Mouse (Mus musculus): ENCODE data around the gene Sult1a1. TPM values are rescaled to one million over a fixed set of nuclear protein-coding genes. Genes with fewer than 3 reads are reported as not detected.
"Not testable (repeated sequence)": the region's sequence is repeated elsewhere in the genome, so short reads cannot be mapped to it uniquely, and the experiment has no call there.

The Sult1a1 gene
- total RNA-seq, 2 experiments from 2014 or later, result 11.7 to 19.3 TPM

DNA sequence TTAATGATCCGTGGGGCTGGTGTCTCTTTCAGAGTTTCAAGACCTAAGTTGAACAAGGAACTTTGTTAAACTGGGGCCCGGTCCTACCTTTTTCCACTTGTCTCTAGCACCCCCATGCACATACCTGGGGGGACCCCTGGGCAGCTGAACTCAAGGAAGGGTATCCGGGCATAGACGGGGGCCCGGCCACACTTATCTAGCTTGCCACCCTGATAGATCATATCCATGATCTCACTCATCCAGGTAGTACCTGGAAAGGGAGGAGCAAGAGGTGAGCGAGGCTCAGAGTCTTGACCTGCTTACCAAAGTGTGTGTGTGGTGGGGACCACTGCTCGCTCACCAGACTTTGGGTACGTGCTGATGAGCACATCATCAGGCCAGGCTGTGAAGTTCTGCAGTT, 1.1 kb downstream of the Sult1a1 start:
- intact Hi-C loops (cut with DNase I), result no loop called here
- DNase-seq (ENCODE audit: low spot score in 2 of 2), result no peak

GRCm38 (mm10) chr7:126672111-126672510, 4.1 kb downstream of the Sult1a1 start:
- intact Hi-C loops (cut with DNase I), result no loop called here

GRCm38 (mm10) chr7:126670152-126670551, 6.1 kb downstream of the Sult1a1 start:
- intact Hi-C loops (cut with DNase I), result no loop called here
- no peak for DNase-seq (ENCODE audit: low spot score in 2 of 2)

More at GRCm38 (mm10) chr7:126672111-126672510, 4.1 kb downstream of the Sult1a1 start:
- DNase-seq (ENCODE audit: low spot score in 2 of 2), result no peak

GRCm38 (mm10) chr7:126668452-126668851, 7.8 kb downstream of the Sult1a1 start:
- intact Hi-C loops (cut with DNase I), result no loop called here
- DNase-seq (ENCODE audit: low spot score in 2 of 2), result no peak

- DNase-seq (ENCODE audit: low spot score in 2 of 2), result no peak
- intact Hi-C loops (cut with DNase I), result no loop called here
Measured at GRCm38 (mm10) chr7:126667495-126668090, 8.6 kb downstream of the Sult1a1 start.

- no peak for DNase-seq (ENCODE audit: low spot score in 2 of 2)
- intact Hi-C loops (cut with DNase I), result no loop called here
Measured at GRCm38 (mm10) chr7:126665269-126665668, 11.0 kb downstream of the Sult1a1 start.

DNA sequence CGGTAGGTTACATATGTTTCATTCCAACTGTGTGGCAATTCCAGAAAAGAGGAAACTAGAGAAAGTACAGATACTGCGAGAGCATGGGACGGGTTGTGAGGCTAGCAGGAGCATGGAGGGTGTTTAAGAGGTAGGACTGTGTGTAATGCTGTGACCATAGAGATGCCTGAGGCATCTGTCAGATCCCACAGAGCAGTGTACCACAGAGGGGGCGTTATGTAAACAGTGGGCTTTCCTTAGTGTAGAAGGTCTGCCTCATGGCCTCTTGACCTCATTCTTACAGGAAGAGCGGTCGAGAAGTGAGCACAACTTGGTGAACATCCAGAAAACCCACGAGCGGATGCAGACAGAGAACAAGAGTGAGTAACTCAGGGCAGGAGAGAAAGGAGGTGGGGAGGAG, 12.6 kb downstream of the Sult1a1 start:
- intact Hi-C loops (cut with DNase I), result no loop called here
- DNase-seq (ENCODE audit: low spot score in 2 of 2), result no peak

DNA sequence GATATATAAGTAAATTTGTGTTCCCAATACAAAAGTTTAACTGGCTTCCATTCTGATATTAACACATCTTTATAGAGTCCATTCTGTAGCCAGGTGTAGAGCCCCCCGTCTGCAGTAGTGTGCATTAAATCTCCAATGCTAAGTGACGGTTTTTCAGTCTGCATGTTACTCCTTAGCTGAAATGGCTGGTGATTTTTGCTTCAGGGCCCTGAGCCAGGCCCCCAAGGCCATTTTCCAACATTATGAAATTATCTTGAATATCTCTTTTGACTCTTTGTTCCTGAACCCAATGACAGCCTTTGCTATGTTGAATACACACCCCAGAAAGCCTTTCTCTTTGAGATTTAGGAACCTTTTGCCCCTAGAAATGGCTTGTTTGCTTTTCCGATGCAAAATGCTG, 16.5 kb downstream of the Sult1a1 start:
- DNase-seq (ENCODE audit: low spot score in 2 of 2), result no peak
- intact Hi-C loops (cut with DNase I), result no loop called here

- intact Hi-C loops (cut with DNase I), result no loop called here
- no peak for DNase-seq (ENCODE audit: low spot score in 2 of 2)
Measured at GRCm38 (mm10) chr7:126657522-126657921, 18.7 kb downstream of the Sult1a1 start.

GRCm38 (mm10) chr7:126655695-126656094, 20.5 kb downstream of the Sult1a1 start:
- DNase-seq (ENCODE audit: low spot score in 2 of 2), result no peak
- intact Hi-C loops (cut with DNase I), result no loop called here

DNA sequence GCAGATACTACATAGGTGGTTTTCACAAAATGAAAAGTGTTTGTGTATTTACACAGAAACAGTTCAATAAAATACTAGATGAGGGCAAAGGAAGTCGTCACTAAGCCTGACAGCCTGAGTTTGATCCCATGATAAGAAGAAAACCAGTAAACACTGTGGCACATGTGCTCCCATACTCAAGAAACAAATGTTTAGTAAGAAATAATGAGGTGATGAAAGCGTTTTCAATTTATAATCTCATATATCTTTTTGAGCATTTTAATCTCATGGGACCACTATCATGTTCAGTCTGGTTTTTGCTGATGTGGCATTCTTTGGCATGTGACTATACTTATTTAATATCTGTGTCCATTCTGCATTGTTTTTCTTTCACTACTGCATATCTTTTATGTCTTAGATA, 22.2 kb downstream of the Sult1a1 start:
- DNase-seq (ENCODE audit: low spot score in 2 of 2), result no peak
- intact Hi-C loops (cut with DNase I), result no loop called here

DNA sequence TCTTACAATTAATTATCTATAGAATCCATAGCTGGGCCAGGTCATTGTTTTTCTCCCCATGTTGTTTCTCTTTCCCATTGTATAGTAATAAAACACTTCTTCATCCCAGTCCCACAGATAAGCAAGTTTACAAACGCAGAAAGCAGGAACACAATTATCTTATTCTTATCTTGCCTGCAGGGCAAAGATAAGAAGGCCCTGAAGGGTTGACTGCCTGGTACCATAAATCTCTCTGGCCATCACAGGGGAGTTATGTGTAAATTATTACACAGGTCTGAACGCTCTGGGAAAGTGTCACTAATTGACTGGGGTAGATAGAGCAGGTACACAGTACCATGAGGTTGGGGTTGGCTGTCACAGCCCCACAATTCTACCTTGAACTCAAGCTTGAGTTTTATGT, 25.4 kb downstream of the Sult1a1 start:
- no peak for DNase-seq (ENCODE audit: low spot score in 2 of 2)
- intact Hi-C loops (cut with DNase I), result no loop called here

DNA sequence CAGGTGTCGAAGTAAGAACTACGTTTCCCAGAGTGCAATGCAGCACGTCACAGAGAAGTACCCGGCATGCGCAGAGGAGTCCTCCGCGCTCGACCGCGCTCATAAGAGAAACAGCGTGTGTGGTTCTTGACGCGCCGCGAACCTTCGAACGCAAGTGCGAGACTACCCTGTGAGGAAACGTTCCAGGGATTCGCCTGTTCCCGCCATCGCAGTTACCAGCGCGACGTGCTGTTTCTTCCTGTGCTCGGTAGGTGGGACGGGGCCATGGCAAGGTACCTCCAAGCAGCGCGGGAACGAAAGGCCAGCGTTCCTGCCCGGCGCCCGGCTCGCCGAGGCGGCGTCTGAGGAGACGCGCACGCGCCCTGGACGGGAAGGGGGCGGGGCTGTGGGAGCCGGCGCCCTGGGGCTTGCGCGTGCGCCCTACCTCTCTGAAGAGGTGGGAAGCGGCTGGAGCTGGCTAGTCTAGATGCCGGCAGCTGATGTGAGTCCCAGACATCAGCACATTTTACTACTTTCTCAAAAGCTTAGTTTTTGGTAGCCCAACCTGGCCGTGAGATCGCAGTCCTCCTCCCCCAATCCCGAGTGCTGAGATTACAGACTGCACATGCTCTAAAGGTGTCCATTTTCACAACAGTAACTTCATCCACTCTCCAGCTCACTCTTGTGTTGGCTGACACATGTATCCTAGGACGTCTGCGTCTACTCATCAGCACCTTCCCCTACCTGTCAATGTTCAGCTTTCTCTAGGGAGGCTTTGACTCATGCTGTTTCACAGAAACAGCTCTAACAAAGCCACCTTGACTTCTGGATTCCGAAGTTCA, 26.8 kb downstream of the Sult1a1 start, which contains the start of gene Sgf29:
Gene Sgf29, plus strand, starts transcription at position 79 of the 821 bp plus-strand sequence.
- peak; percentile 95 for DNase-seq (ENCODE audit: low spot score in 2 of 2)
- intact Hi-C loops (cut with DNase I), result loop anchor here (5.0 kb wide), 1 partner anchor 108 kb away; the partner anchor contains the start of gene Mapk3

GRCm38 (mm10) chr7:126648486-126648885, 27.7 kb downstream of the Sult1a1 start:
- no peak for DNase-seq (ENCODE audit: low spot score in 2 of 2)
- intact Hi-C loops (cut with DNase I), result loop anchor here (5.0 kb wide), 1 partner anchor 109 kb away; the partner anchor contains the start of gene Mapk3

DNA sequence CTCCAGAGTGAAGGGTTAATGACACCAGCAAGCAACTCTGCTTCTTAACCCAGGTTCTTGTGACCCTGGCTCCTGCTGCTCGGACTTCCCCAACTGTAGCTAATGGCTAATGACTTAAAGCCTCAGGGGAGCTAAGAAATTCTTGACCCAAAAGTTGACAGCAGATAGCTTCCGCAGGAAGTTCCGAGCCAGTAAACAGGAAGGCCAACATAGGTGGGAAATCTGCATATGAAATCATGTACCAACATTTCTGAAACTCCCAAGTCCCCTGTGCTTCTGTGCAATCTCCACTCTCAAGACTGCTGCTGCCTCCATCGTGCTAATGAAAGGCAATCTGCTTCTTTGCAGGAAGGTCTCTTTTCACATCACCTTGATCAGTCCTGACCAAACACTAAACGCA, 30.5 kb downstream of the Sult1a1 start:
- intact Hi-C loops (cut with DNase I), result loop anchor here (2.0 to 5.0 kb wide), 2 partner anchors 47 to 112 kb away; partner anchors contain the start of gene Mapk3
- no peak for DNase-seq (ENCODE audit: low spot score in 2 of 2)

DNA sequence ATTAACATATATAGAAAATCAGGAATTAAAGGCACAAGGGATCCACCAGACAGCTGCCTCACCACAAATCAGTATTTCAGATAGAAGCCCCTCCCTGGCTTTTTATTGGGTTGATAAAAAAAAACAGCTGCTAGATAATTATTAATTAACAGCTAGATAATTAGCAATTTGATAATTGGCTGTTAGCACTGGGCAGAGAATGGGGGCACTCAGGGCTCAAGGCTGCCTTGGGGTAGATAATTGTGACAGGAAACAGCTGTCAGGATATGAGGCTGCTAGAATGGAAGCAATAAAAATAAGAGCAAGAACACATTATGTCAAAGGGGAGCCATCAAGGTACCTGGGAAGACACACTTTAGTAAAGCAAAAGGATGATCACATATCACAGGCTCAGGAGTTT, 31.3 kb downstream of the Sult1a1 start:
- no peak for DNase-seq (ENCODE audit: low spot score in 2 of 2)
- intact Hi-C loops (cut with DNase I), result loop anchor here (2.0 to 5.0 kb wide), 2 partner anchors 48 to 112 kb away; partner anchors contain the start of gene Mapk3

DNA sequence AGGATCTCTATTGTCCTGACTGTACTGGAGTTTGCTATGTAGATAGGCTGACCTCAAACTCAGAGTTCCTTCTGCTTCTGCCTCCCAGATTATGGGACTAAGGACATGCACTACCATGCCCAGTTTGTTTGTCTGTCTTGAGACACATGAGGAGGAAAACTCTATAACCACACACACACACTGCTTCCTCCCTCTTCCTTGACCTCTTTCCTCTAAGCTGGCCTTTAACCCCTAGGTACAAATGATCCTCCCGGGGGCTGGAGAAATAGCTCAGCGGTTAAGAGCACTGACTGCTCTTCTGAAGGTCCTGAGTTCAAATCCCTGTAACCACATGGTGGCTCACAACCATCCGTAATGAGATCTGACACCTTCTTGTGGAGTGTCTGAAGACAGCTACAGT, 31.9 kb downstream of the Sult1a1 start:
- no peak for DNase-seq (ENCODE audit: low spot score in 2 of 2)
- intact Hi-C loops (cut with DNase I), result loop anchor here (2.0 kb wide), 1 partner anchor 48 kb away; no protein-coding TSS in a partner anchor

DNA sequence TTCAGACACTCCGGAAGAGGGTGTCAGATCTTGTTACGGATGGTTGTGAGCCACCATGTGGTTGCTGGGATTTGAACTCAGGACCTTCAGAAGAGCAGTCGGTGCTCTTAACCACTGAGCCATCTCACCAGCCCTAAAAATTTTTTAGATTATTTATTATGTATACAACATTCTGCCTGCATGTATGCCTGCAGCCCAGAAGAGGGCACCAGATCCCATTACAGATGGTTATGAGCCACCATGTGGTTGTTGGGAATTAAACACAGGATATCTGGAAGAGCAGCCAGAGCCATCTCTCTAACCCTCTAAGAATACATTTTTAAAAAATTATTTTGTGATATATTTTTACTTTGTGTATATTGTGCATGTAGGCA, 33.0 kb downstream of the Sult1a1 start:
- peak; percentile 20 to 41 for DNase-seq (ENCODE audit: low spot score in 2 of 2)
- intact Hi-C loops (cut with DNase I), result not testable (repeated sequence)

- DNase-seq (ENCODE audit: low spot score in 2 of 2), result no peak
- intact Hi-C loops (cut with DNase I), result no loop called here
Measured at GRCm38 (mm10) chr7:126642545-126643243, 33.5 kb downstream of the Sult1a1 start.
